Mouse (Mus musculus) embryonic facial prominence, embryonic 10.5 days (tissue): Measurements from ENCODE around the gene Fgfr2. TPM values are rescaled to one million over a fixed set of nuclear protein-coding genes. Genes with fewer than 3 reads are reported as not detected.
A peak's percentile ranks its signal among the peaks of the same experiment; 100 is the strongest.

Source experiments
- DNase-seq: peaks from one replicate; pipeline ENCODE4 v3.0.0-alpha.2; 2017; ENCODE audit warnings: low spot score
- H3K27ac ChIP-seq: fragments of 300-500 bp; sonication (generic); replicated peaks from 2 replicates; pipeline ENCODE4 v1.5.1; 2016; ENCODE audit warnings: mild to moderate bottlenecking
- H3K27me3 ChIP-seq: fragments of 300-500 bp; sonication (generic); replicated peaks from 2 replicates; pipeline ENCODE4 v1.6.1; 2016; ENCODE audit warnings: low read depth, mild to moderate bottlenecking; ENCODE audit not compliant: poor library complexity, severe bottlenecking
- H3K36me3 ChIP-seq: fragments of 300-500 bp; sonication (generic); replicated peaks from 2 replicates; pipeline ENCODE4 v1.6.1; 2016; ENCODE audit warnings: mild to moderate bottlenecking, moderate library complexity
- H3K4me1 ChIP-seq: fragments of 300-500 bp; sonication (generic); 2 replicates; pipeline ENCODE4 v1.6.1; 2016
- H3K4me3 ChIP-seq: fragments of 300-500 bp; sonication (generic); 2 replicates; pipeline ENCODE4 v1.5.1; 2016; ENCODE audit warnings: mild to moderate bottlenecking, moderate library complexity
- H3K9me3 ChIP-seq: fragments of 300-500 bp; sonication (generic); 2 replicates; pipeline ENCODE4 v1.6.1; 2016; ENCODE audit warnings: mild to moderate bottlenecking
- WGBS: fragments of 180-500 bp; shearing (Covaris S2); methylation state at CpG from one replicate; pipeline ENCODE4 v1.1.7; 2016; 5-methylcytosine and 5-hydroxymethylcytosine counted together
- polyA plus RNA-seq: library from polyadenylated mRNA; unstranded; fragments of >200 nt; fragmentation: Nextera tagmentation; extraction: Ambion mirVana; gene quantifications from 2 replicates; pipeline ENCODE4 v1.2.1, GENCODE M21; 2016

The Fgfr2 gene
- polyA plus RNA-seq, 1 experiment from 2014 or later = 74.3 TPM

DNA sequence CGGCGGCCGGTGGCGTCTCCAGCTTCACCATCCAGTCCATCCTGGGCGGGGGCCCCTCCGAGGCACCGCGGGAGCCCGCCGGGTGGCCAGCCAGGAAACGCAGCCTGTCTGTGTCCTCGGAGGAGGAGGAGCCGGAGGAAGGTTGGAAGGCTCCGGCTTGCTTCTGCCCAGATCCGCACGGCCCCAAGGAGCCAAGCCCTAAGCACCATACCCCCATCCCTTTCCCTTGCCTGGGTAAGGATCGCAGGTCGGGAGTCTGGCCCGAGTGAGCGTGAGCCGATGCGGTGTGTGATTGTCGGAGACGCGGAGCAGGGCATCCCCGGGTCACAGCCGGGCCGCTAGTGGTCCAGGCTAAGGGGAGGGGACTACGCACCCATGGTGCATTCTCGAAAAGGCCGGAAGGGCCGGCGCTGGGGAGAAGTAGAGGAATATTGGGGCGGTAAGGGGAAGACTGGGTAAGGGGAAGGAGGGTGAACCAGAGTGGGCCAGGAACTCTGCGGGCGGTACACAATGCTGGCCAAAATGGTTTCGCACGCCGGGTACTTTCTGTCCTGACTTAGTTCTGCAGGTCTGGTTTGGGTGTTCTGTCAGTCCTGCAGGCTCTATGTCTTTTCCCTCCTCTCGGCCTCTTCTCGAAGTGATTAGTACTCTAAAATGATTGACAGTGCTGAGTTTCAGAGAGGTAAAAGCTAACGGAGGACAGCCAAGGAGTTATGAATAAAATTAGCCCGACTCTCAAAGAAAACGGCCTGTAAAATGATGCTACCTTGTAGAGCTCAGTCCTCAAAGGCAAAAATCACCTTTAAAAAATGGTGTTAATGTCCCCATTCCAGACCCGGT, 1568.6 kb downstream of the Fgfr2 start:
- DNase-seq = peak; percentile 63
- no peaks in the 10 kb centered on the region for H3K36me3 ChIP-seq
- peaks cover 42% of the 10 kb centered on the region for H3K4me1 ChIP-seq
- H3K4me3 ChIP-seq = peak overlapping the region; percentile 58
- H3K9me3 ChIP-seq = no peaks in the 10 kb centered on the region
- H3K27me3 ChIP-seq = peaks cover 100% of the 10 kb centered on the region
- WGBS = under 1% methylated on average over 45 of the region's 45 CpGs
- H3K27ac ChIP-seq = 0 out of 2 replicates have a peak overlapping the region, but pooled peaks have one; percentile 35

DNA sequence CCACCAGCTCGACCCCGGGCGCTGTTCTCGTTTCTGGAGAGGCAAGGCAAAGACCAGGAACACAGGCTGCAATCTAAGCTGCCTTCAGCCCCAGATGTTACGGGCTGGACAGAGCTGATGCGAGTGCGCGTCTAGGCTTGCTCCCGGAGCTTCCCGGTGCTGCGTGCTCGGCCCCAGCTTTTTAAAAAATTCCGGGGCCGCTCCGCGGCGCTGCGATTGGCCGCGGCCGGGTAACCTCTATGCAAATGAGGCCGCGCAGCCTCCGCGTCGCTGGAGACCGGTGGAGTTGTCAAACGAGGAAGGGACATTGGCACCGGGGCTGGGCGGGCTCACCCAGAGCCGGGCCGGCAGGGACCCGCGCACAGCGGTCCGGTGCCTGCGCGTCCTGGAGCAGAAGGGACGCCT, 1569.4 kb downstream of the Fgfr2 start:
- Histone ChIP-seq H3K4me1 (peaks cover 42% of the 10 kb centered on the region), H3K9me3 (no peaks in the 10 kb centered on the region), H3K36me3 (no peaks in the 10 kb centered on the region), H3K4me3 (peak overlapping the region; percentile 58), H3K27ac (0 out of 2 replicates have a peak overlapping the region, but pooled peaks have one; percentile 35), H3K27me3 (peaks cover 100% of the 10 kb centered on the region)
- peak; percentile 79 for DNase-seq
- WGBS = under 1% methylated on average over 38 of the region's 39 CpGs

DNA sequence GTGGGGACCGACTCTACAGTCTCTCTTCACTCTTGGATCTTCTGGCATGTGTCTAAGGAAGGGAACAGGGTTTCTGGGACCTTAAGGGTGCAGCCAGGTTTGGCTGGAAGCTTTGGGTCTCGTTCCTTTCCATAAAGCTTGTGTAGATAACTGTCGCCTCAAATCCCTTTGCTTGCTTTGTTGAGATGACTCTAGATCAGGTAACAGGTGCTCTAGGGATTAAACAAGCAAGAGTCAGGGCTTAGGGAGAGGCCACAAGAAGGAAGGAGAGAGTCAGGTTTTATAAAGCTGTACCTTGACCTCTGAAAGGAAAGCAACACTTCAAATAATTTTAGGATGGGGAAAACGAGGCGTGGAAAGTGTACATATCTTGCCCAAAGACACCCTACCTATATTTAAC, 1570.4 kb downstream of the Fgfr2 start:
- Histone ChIP-seq H3K27ac (no peak overlapping the region), H3K9me3 (no peaks in the 10 kb centered on the region), H3K36me3 (no peaks in the 10 kb centered on the region), H3K4me1 (peaks cover 42% of the 10 kb centered on the region), H3K27me3 (peaks cover 100% of the 10 kb centered on the region), H3K4me3 (no peak overlapping the region; the same call in 1 of the 2 replicates)
- WGBS = under 1% methylated on average over 5 of the region's 5 CpGs
- no peak for DNase-seq

DNA sequence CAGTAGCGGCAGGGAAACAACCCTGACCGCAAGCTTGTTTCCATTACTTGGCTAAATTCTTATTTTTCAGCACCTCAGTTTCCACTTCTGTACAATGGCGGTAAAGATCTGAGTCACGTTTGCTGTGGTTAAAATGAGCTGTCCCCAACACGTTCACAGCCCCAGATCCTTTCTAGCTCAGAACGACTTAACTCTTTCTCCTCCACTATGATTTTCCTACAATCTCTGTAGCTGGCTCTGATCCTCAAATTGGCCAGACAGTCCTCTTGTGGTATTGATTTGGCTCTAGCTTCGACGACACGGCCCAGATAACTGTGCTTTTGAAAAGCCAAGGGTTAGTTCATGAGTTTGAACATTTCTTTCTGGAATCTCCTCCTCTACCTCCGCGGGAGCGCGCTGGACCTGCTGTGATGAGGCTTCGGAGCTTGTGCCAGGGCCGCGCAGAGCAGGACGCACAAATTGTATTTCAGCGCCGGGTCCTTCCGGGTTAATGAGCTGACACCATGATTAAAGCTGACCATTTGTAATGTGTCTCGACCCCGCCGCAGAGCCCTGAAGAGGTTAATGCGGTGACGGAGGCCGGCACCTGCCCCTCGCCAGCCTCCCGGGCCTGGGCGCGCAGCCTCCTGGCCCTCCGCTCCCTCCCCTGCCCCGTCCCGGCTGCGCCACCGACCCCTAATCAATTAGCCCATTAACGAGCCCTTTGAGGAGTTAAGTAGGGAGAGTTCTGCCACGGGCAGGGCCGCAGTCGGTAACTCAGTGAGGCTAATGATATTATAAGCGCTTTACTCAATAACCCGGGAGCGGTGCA, 1571.0 kb downstream of the Fgfr2 start:
- under 1% methylated on average over 42 of the region's 42 CpGs for WGBS
- Histone ChIP-seq H3K4me3 (peak overlapping the region; percentile 25; the same call in 1 of the 2 replicates), H3K27ac (no peak overlapping the region), H3K36me3 (no peaks in the 10 kb centered on the region), H3K27me3 (peaks cover 100% of the 10 kb centered on the region), H3K4me1 (peaks cover 40% of the 10 kb centered on the region), H3K9me3 (no peaks in the 10 kb centered on the region)
- peak; percentile 63 for DNase-seq

DNA sequence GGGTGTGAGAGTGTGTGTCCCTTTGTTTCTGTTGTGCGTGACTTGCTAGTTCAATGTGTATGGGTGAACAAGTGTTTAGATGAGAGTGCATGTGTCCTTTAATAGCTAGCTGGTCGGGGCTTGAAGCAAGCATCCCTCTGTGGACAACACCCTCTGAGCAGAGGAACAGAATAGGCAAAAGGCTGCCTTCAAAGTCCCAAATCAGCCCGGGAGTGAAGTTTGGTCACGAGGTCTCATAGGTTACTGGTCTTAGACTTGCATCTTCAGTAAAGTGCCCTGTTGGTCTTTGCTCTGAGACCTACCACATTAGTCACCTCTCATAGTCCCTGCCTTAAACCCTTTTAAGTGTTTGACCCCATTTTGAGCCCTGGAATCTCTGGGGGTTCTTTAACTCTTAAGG, 1571.7 kb downstream of the Fgfr2 start:
- Histone ChIP-seq H3K27ac (no peak overlapping the region), H3K36me3 (no peaks in the 10 kb centered on the region), H3K27me3 (peaks cover 100% of the 10 kb centered on the region), H3K4me1 (peaks cover 33% of the 10 kb centered on the region), H3K4me3 (no peak overlapping the region), H3K9me3 (no peaks in the 10 kb centered on the region)
- WGBS = under 1% methylated on average over 4 of the region's 4 CpGs
- peak; percentile 31 for DNase-seq

DNA sequence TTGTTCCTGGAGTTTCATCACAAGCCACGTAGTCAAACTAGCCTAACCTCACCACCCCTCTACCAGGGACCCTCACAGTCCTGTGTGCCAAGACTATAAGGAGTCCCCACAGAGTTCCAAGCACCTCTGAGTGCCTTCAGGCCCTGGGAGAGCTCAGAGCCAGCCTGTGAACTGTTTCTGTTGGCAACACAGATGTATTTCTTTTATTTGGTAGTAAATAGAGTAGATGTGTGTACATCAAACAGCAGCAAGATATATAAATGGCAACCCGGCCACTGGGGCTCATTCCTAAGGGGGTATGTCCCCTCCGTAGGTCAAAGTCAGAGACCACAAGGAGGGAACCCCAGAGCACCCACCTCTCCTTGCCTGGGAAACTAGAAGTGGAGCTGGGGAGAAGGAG, 1574.7 kb downstream of the Fgfr2 start, which contains the start of gene Hmx2:
TSS of gene Hmx2 (plus strand) at position 301 of the 400 bp plus-strand sequence.
- no peaks in the 10 kb centered on the region for H3K9me3 ChIP-seq
- no peaks in the 10 kb centered on the region for H3K36me3 ChIP-seq
- H3K27me3 ChIP-seq = peaks cover 100% of the 10 kb centered on the region
- peaks cover 20% of the 10 kb centered on the region for H3K4me1 ChIP-seq
- no peak within 1 kb of the TSS for H3K27ac ChIP-seq
- WGBS = 5% methylated on average over 3 of the region's 3 CpGs
- DNase-seq = no peak
- H3K4me3 ChIP-seq = no peak within 1 kb of the TSS

DNA sequence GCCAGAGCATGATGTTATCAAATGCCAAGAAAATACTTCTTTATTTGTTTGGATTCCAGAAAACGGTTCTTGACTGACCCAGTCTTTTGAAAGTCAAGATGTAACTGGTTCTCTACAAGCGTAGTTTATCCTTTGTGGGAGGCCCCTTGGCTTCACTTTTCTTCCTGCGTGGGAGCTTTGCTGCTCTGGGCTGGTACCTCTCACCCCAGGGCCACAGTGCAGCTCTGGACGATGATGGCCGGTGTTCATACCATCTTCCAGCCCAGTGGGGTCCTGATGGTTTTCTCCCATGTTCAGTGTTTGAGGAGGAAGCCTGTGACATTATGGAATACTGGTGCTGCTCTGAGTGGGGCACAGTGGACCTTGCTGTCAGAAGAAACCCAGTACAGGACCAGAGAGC, 1575.7 kb downstream of the Fgfr2 start:
- H3K4me1 ChIP-seq = peaks cover 24% of the 10 kb centered on the region
- peak; percentile 16 for DNase-seq
- no peaks in the 10 kb centered on the region for H3K36me3 ChIP-seq
- H3K4me3 ChIP-seq = no peak overlapping the region
- peaks cover 100% of the 10 kb centered on the region for H3K27me3 ChIP-seq
- no peak overlapping the region for H3K27ac ChIP-seq
- 3% methylated on average over 5 of the region's 5 CpGs for WGBS
- no peaks in the 10 kb centered on the region for H3K9me3 ChIP-seq

DNA sequence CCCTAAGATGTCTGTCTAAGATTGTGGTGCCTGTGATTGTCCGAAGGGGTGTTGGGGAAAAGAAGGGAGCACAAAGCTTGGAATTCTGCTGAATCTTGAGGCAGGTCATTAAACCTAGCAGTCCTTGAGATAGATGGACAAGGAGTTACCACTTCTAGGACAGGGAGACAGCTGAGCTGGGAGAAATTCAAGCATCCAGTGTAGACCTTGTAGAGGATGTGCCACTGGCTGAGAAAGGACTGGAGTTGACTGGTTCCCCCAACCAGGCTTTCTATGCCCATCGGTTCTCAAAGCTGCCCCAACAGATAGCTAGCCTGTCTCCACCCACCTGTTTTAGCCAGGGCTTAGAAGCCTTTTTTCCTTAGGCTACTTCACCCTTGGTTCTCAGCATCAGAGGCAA, 1576.7 kb downstream of the Fgfr2 start:
- H3K27me3 ChIP-seq = peaks cover 100% of the 10 kb centered on the region
- H3K27ac ChIP-seq = no peak overlapping the region
- no peaks in the 10 kb centered on the region for H3K9me3 ChIP-seq
- H3K4me3 ChIP-seq = no peak overlapping the region
- DNase-seq = peak; percentile 21
- peaks cover 32% of the 10 kb centered on the region for H3K4me1 ChIP-seq
- 2% methylated on average over 2 of the region's 2 CpGs for WGBS
- no peaks in the 10 kb centered on the region for H3K36me3 ChIP-seq

DNA sequence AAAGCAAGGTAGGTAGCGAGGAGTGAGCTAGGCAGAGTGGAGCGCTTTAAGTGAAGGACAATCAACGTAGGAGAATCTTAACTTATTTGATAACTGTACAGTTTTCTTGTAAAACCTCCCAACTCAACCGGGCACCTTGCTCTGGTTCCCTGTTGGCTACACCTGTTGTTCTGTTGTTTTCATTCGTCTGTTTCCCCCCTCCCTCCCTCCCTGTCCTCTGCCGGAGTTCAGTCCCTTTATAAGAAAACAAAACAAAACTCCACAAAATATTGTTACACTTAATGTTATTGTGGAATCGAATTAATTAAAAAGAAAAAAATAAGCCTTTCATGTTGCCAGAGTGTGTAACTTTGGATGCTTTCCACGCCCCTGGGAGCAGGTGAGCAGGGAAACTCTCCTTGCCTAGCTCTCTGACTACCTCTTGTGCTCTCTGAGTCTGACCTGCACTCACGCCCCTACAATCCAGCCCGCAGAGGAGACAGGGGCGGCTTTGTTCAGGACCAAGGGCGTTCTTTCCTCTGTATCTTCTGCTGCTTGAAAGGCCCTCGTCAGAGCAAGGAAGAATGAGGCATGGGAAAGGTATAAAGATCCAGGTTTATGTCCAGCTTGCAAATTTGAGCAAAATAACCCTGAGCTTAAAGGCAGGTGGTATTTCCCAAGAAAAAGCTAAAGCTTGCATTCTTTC, 1577.3 kb downstream of the Fgfr2 start:
- DNase-seq = peak; percentile 11
- Histone ChIP-seq H3K27me3 (peaks cover 100% of the 10 kb centered on the region), H3K4me3 (no peak overlapping the region), H3K9me3 (no peaks in the 10 kb centered on the region), H3K4me1 (peaks cover 33% of the 10 kb centered on the region), H3K36me3 (no peaks in the 10 kb centered on the region), H3K27ac (no peak overlapping the region)
- whole genome bisulfite sequencing = 2% methylated on average over 13 of the region's 13 CpGs

DNA sequence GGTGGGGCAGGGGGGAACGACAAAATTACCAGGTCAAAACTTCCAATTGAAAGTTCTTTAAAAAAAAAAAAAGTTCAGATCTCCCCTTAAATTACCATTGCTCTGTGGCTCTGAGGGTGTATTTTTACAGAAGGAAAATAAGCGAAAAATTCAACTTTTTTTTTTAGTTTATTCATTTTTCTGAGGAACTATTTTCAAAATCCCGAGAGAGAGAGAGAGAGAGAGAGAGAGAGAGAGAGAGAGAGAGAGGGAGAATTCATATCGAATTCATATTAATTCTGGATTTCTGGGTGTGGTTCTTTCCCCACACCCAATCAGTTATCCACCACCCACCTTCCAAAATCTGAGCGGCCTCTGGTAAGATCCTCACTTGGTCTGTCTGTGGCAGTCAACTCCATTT, 1578.3 kb downstream of the Fgfr2 start:
- H3K36me3 ChIP-seq = no peaks in the 10 kb centered on the region
- H3K9me3 ChIP-seq = no peaks in the 10 kb centered on the region
- peaks cover 100% of the 10 kb centered on the region for H3K27me3 ChIP-seq
- no peak for DNase-seq
- WGBS = 2% methylated on average over 5 of the region's 5 CpGs
- H3K4me3 ChIP-seq = no peak overlapping the region
- peaks cover 33% of the 10 kb centered on the region for H3K4me1 ChIP-seq
- no peak overlapping the region for H3K27ac ChIP-seq

DNA sequence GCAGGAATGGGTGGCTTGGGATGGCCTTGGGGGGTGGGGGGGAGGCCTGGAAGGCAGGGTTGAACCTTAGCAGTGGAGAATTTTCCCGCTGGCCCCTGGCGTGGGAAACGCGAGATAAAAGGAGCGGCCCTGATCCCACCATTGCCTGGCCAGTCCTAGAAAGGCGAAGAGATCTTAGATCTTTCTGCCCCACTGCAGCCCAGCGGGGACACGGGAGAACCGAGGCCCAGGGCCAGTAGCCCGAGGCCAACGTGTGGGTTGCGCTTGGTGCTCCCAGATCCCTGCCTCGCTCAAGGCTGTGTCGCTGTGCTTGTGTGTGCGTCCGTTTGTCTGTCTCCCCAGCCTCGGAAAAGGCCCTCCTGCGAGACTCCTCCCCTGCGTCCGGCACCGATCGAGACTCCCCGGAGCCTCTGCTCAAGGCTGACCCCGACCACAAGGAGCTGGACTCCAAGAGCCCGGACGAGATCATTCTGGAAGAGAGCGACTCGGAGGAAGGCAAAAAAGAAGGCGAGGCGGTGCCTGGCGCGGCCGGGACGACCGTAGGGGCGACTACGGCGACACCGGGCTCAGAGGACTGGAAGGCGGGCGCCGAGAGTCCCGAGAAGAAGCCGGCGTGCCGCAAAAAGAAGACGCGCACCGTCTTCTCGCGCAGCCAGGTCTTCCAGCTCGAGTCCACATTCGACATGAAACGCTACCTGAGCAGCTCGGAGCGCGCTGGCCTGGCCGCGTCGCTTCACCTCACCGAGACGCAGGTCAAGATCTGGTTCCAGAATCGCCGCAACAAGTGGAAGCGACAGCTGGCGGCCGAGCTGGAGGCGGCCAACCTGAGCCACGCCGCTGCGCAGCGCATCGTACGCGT, 1579.3 kb downstream of the Fgfr2 start:
- Histone ChIP-seq H3K27ac (no peak overlapping the region), H3K9me3 (no peaks in the 10 kb centered on the region), H3K27me3 (peaks cover 100% of the 10 kb centered on the region), H3K4me3 (peak overlapping the region; percentile 56), H3K36me3 (no peaks in the 10 kb centered on the region), H3K4me1 (peaks cover 33% of the 10 kb centered on the region)
- peak; percentile 67 for DNase-seq
- under 1% methylated on average over 75 of the region's 75 CpGs for WGBS
